Mouse (Mus musculus) limb, embryonic 10.5 days (tissue): ENCODE measurements around the gene Phgdh. TPM values are rescaled to one million over a fixed set of nuclear protein-coding genes. Genes with fewer than 3 reads are reported as not detected.
"Not testable (repeated sequence)": the region's sequence is repeated elsewhere in the genome, so short reads cannot be mapped to it uniquely, and the experiment has no call there.

Experiments used
- DNase-seq: peaks from one replicate; pipeline ENCODE4 v3.0.0-alpha.2; 2017; ENCODE audit warnings: low spot score
- H3K27ac ChIP-seq: fragments of 300-500 bp; sonication (generic); 2 replicates; pipeline ENCODE4 v1.5.1; 2016; ENCODE audit warnings: mild to moderate bottlenecking
- H3K27me3 ChIP-seq: fragments of 300-500 bp; sonication (generic); 2 replicates; pipeline ENCODE4 v1.6.1; 2016; ENCODE audit warnings: low read depth, mild to moderate bottlenecking; ENCODE audit not compliant: poor library complexity, severe bottlenecking
- H3K36me3 ChIP-seq: fragments of 300-500 bp; sonication (generic); 2 replicates; pipeline ENCODE4 v1.6.1; 2016; ENCODE audit warnings: mild to moderate bottlenecking, moderate library complexity
- H3K4me1 ChIP-seq: fragments of 300-500 bp; sonication (generic); 2 replicates; pipeline ENCODE4 v1.6.1; 2016
- H3K4me3 ChIP-seq: fragments of 300-500 bp; sonication (generic); 2 replicates; pipeline ENCODE4 v1.5.1; 2016; ENCODE audit warnings: mild to moderate bottlenecking, moderate library complexity
- H3K9me3 ChIP-seq: fragments of 300-500 bp; sonication (generic); replicated peaks from 2 replicates; pipeline ENCODE4 v1.6.1; 2016; ENCODE audit warnings: mild to moderate bottlenecking
- WGBS: fragments of 180-500 bp; shearing (Covaris S2); methylation state at CpG from one replicate; pipeline ENCODE4 v1.1.7; 2016; 5-methylcytosine and 5-hydroxymethylcytosine counted together
- polyA plus RNA-seq: library from polyadenylated mRNA; unstranded; fragments of >200 nt; fragmentation: Nextera tagmentation; extraction: Ambion mirVana; gene quantifications from 2 replicates; pipeline ENCODE4 v1.2.1, GENCODE M21; 2016

Gene Phgdh
- polyA plus RNA-seq, result 357 and 401 TPM in 2 replicates

GRCm38 (mm10) chr3:98339706-98340109, at the start of gene Phgdh:
Gene Phgdh, minus strand, starts transcription at chr3:98339990.
- H3K27me3 ChIP-seq, H3K9me3 ChIP-seq: not testable (repeated sequence)
- H3K4me3 ChIP-seq, result peak within 1 kb of the TSS; percentile 85
- 1% methylated on average over 10 of the region's 10 CpGs for WGBS
- peaks cover 11% of the 10 kb centered on the region for H3K36me3 ChIP-seq
- H3K4me1 ChIP-seq, result peaks cover 45% of the 10 kb centered on the region
- peak; percentile 77 for DNase-seq
- H3K27ac ChIP-seq, result peak within 1 kb of the TSS; percentile 95

- H3K4me1 ChIP-seq, result no peaks in the 10 kb centered on the region
- H3K4me3 ChIP-seq, result no peak overlapping the region
- WGBS, result 76% methylated on average over 3 of the region's 3 CpGs
- H3K27me3 ChIP-seq, result no peaks in the 10 kb centered on the region
- H3K36me3 ChIP-seq, result no peaks in the 10 kb centered on the region
- no peaks in the 10 kb centered on the region for H3K9me3 ChIP-seq
- DNase-seq, result no peak
- no peak overlapping the region for H3K27ac ChIP-seq
These were observed 49.5 kb upstream of the Phgdh start for GRCm38 (mm10) chr3:98389305-98389704.

GRCm38 (mm10) chr3:98387756-98388155, 48.0 kb upstream of the Phgdh start:
- H3K36me3 ChIP-seq, result no peaks in the 10 kb centered on the region
- DNase-seq, result no peak
- no peak overlapping the region for H3K4me3 ChIP-seq
- no peaks in the 10 kb centered on the region for H3K27me3 ChIP-seq
- H3K9me3 ChIP-seq, result no peaks in the 10 kb centered on the region
- peaks cover 11% of the 10 kb centered on the region for H3K4me1 ChIP-seq
- WGBS, result 79% methylated on average over 7 of the region's 7 CpGs
- no peak overlapping the region for H3K27ac ChIP-seq

- DNase-seq, result no peak
- Histone ChIP-seq H3K27me3 (no peaks in the 10 kb centered on the region), H3K36me3 (no peaks in the 10 kb centered on the region), H3K27ac (no peak overlapping the region), H3K9me3 (no peaks in the 10 kb centered on the region), H3K4me1 (peaks cover 14% of the 10 kb centered on the region), H3K4me3 (no peak overlapping the region)
- WGBS, result 79% methylated on average over 4 of the region's 4 CpGs
These were observed 47.3 kb upstream of the Phgdh start for GRCm38 (mm10) chr3:98387086-98387485.

- peak overlapping the region; percentile 95 for H3K27ac ChIP-seq
- no peaks in the 10 kb centered on the region for H3K36me3 ChIP-seq
- 10% methylated on average over 21 of the region's 21 CpGs for WGBS
- peaks cover 19% of the 10 kb centered on the region for H3K4me1 ChIP-seq
- H3K4me3 ChIP-seq, result peak overlapping the region; percentile 92
- H3K27me3 ChIP-seq, result no peaks in the 10 kb centered on the region; the same call in 1 of the 2 replicates
- H3K9me3 ChIP-seq, result no peaks in the 10 kb centered on the region
- DNase-seq, result no peak
These were observed 43.4 kb upstream of the Phgdh start for GRCm38 (mm10) chr3:98383024-98383790.

GRCm38 (mm10) chr3:98382246-98382939, 42.6 kb upstream of the Phgdh start, which contains the start of gene Zfp697:
Gene Zfp697, plus strand, starts transcription at chr3:98382461.
- peaks cover 19% of the 10 kb centered on the region for H3K4me1 ChIP-seq
- no peaks in the 10 kb centered on the region for H3K9me3 ChIP-seq
- 0% methylated on average over 40 of the region's 42 CpGs for WGBS
- no peaks in the 10 kb centered on the region; the same call in 1 of the 2 replicates for H3K27me3 ChIP-seq
- peak within 1 kb of the TSS; percentile 92 for H3K4me3 ChIP-seq
- DNase-seq, result peak; percentile 81
- H3K27ac ChIP-seq, result peak within 1 kb of the TSS; percentile 95
- no peaks in the 10 kb centered on the region for H3K36me3 ChIP-seq

- Histone ChIP-seq H3K4me1 (peaks cover 19% of the 10 kb centered on the region), H3K27me3 (no peaks in the 10 kb centered on the region; the same call in 1 of the 2 replicates), H3K27ac (peak overlapping the region; percentile 95), H3K4me3 (peak overlapping the region; percentile 92), H3K36me3 (no peaks in the 10 kb centered on the region), H3K9me3 (no peaks in the 10 kb centered on the region)
- no peak for DNase-seq
- 8% methylated on average over 17 of the region's 17 CpGs for WGBS
These were observed 42.0 kb upstream of the Phgdh start for GRCm38 (mm10) chr3:98381677-98382245.

- H3K27ac ChIP-seq, result no peak overlapping the region
- WGBS, result 17% methylated on average over 7 of the region's 7 CpGs
- DNase-seq, result no peak
These were observed 39.4 kb upstream of the Phgdh start for GRCm38 (mm10) chr3:98379236-98379635.

GRCm38 (mm10) chr3:98378267-98378666, 38.5 kb upstream of the Phgdh start:
- Histone ChIP-seq H3K4me1 (peaks cover 14% of the 10 kb centered on the region), H3K4me3 (no peak overlapping the region)
- WGBS, result 90% methylated on average over 4 of the region's 4 CpGs

More at GRCm38 (mm10) chr3:98379236-98379635, 39.4 kb upstream of the Phgdh start:
- Histone ChIP-seq H3K36me3 (no peaks in the 10 kb centered on the region), H3K4me3 (no peak overlapping the region), H3K27me3 (no peaks in the 10 kb centered on the region; the same call in 1 of the 2 replicates), H3K4me1 (peaks cover 19% of the 10 kb centered on the region), H3K9me3 (no peaks in the 10 kb centered on the region)

GRCm38 (mm10) chr3:98374980-98375379, 35.2 kb upstream of the Phgdh start:
- H3K9me3 ChIP-seq, result no peaks in the 10 kb centered on the region
- H3K27ac ChIP-seq, result no peak overlapping the region
- H3K4me3 ChIP-seq, result no peak overlapping the region
- no peaks in the 10 kb centered on the region; the same call in 1 of the 2 replicates for H3K27me3 ChIP-seq
- 88% methylated on average over 5 of the region's 5 CpGs for WGBS
- no peaks in the 10 kb centered on the region for H3K36me3 ChIP-seq
- DNase-seq, result no peak
- H3K4me1 ChIP-seq, result no peaks in the 10 kb centered on the region

More at GRCm38 (mm10) chr3:98378267-98378666, 38.5 kb upstream of the Phgdh start:
- Histone ChIP-seq H3K36me3 (no peaks in the 10 kb centered on the region), H3K27me3 (no peaks in the 10 kb centered on the region; the same call in 1 of the 2 replicates), H3K27ac (no peak overlapping the region), H3K9me3 (no peaks in the 10 kb centered on the region)
- DNase-seq, result no peak

- Histone ChIP-seq H3K36me3 (no peaks in the 10 kb centered on the region), H3K27ac (no peak overlapping the region), H3K4me3 (no peak overlapping the region), H3K4me1 (no peaks in the 10 kb centered on the region), H3K27me3 (no peaks in the 10 kb centered on the region), H3K9me3 (no peaks in the 10 kb centered on the region)
- 87% methylated on average over 3 of the region's 3 CpGs for WGBS
- no peak for DNase-seq
These were observed 34.4 kb upstream of the Phgdh start for GRCm38 (mm10) chr3:98374062-98374719.

- WGBS, result 94% methylated on average over 2 of the region's 2 CpGs
These were observed 29.0 kb upstream of the Phgdh start for GRCm38 (mm10) chr3:98368776-98369175.

More at GRCm38 (mm10) chr3:98368776-98369175, 29.0 kb upstream of the Phgdh start:
- no peak for DNase-seq
- Histone ChIP-seq H3K9me3 (no peaks in the 10 kb centered on the region), H3K27me3 (no peaks in the 10 kb centered on the region), H3K36me3 (no peaks in the 10 kb centered on the region), H3K4me3 (no peak overlapping the region), H3K4me1 (no peaks in the 10 kb centered on the region), H3K27ac (no peak overlapping the region)
